Mouse (Mus musculus): ENCODE measurements around the gene Ppp1r11. TPM values are rescaled to one million over a fixed set of nuclear protein-coding genes. Genes with fewer than 3 reads are reported as not detected.

Ppp1r11 gene
- total RNA-seq, 2 experiments from 2014 or later: 91.8 to 102 TPM

- DNase-seq: no peak
Observed at GRCm38 (mm10) chr17:36966875-36967274, 15.3 kb upstream of the Ppp1r11 start.

- DNase-seq: no peak
Observed at GRCm38 (mm10) chr17:36961125-36961524, 9.6 kb upstream of the Ppp1r11 start.

GRCm38 (mm10) chr17:36958884-36959283 is 7.3 kb upstream of the Ppp1r11 start:
- peak in 1 of 2 experiments; percentile 19 for DNase-seq

- DNase-seq: peak; percentile 95 to 96
Observed at GRCm38 (mm10) chr17:36957999-36958743, 6.6 kb upstream of the Ppp1r11 start, which contains the start of the genes Znrd1 and Znrd1as. Gene Znrd1, minus strand, starts transcription at chr17:36958559. Gene Znrd1as, plus strand, starts transcription at chr17:36958592.

- no peak for DNase-seq
Observed at GRCm38 (mm10) chr17:36953062-36953461, 1.5 kb upstream of the Ppp1r11 start.

GRCm38 (mm10) chr17:36952631-36953030 is 1.1 kb upstream of the Ppp1r11 start:
- no peak for DNase-seq

GRCm38 (mm10) chr17:36949265-36949664 is 2.3 kb downstream of the Ppp1r11 start:
- no peak for DNase-seq

- DNase-seq: no peak
Observed at GRCm38 (mm10) chr17:36948286-36948685, 3.3 kb downstream of the Ppp1r11 start.

GRCm38 (mm10) chr17:36947051-36947819 is 4.3 kb downstream of the Ppp1r11 start:
- DNase-seq: peak; percentile 81 to 82

GRCm38 (mm10) chr17:36944121-36944775 is 7.3 kb downstream of the Ppp1r11 start:
- no peak for DNase-seq

- DNase-seq: no peak
Observed at GRCm38 (mm10) chr17:36943691-36944090, 7.8 kb downstream of the Ppp1r11 start.

- no peak for DNase-seq
Observed at GRCm38 (mm10) chr17:36942791-36943471, 8.6 kb downstream of the Ppp1r11 start, which contains the start of gene Rnf39. Gene Rnf39, plus strand, starts transcription at chr17:36942918.

GRCm38 (mm10) chr17:36942391-36942790 is 9.2 kb downstream of the Ppp1r11 start:
- peak; percentile 20 to 58 for DNase-seq

- DNase-seq: peak; percentile 69 to 89
Observed at GRCm38 (mm10) chr17:36938056-36938455, 13.5 kb downstream of the Ppp1r11 start.

- peak; percentile 46 to 53 for DNase-seq
Observed at GRCm38 (mm10) chr17:36931806-36932205, 19.7 kb downstream of the Ppp1r11 start.

GRCm38 (mm10) chr17:36931130-36931529 is 20.4 kb downstream of the Ppp1r11 start:
- DNase-seq: no peak

GRCm38 (mm10) chr17:36930233-36930632 is 21.3 kb downstream of the Ppp1r11 start:
- no peak for DNase-seq

- no peak for DNase-seq
Observed at GRCm38 (mm10) chr17:36929236-36929932, 22.2 kb downstream of the Ppp1r11 start.

GRCm38 (mm10) chr17:36927496-36928120 is 23.9 kb downstream of the Ppp1r11 start:
- peak; percentile 52 to 53 for DNase-seq

- DNase-seq: no peak
Observed at GRCm38 (mm10) chr17:36923491-36923890, 28.1 kb downstream of the Ppp1r11 start.

- no peak for DNase-seq
Observed at GRCm38 (mm10) chr17:36922715-36923114, 28.8 kb downstream of the Ppp1r11 start.
